Mouse (Mus musculus) kidney, adult 9 months (tissue): ENCODE measurements around the gene Cd160.
A peak's percentile ranks its signal among the peaks of the same experiment; 100 is the strongest.

Source experiments
- DNase-seq: peaks from one replicate; pipeline ENCODE4 v3.0.0; 2022

Cd160 gene

DNA sequence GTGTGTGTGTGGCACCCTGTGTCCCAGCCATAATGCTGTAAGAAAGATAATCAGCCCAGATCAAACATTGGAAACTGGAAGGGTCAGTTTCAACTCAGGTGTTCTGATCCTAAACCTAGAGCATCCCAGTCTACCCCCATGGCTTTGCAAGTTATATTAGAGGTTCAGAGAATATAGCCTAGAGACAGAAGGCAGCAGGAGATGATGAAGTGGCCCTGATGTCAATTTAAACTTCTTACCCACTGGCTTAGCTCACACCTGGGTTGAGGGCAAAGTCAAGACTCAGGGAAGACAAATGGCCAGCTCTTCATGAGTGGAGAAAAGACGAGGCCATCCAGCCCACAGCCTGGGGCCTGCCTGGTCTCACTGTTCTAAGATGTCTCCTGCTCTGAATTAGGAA, at the start of gene Cd160, which contains the start of gene Pdzk1:
Gene Cd160, minus strand, starts transcription at position 368 of the 400 bp plus-strand sequence.
Gene Pdzk1, plus strand, starts transcription at position 301 of the 400 bp plus-strand sequence.
- DNase-seq = no peak

GRCm38 (mm10) chr3:96874808-96875571, 45.8 kb upstream of the Cd160 start:
- peak; percentile 82 for DNase-seq

- no peak for DNase-seq
These were observed 43.4 kb upstream of the Cd160 start for GRCm38 (mm10) chr3:96872501-96872900.

DNA sequence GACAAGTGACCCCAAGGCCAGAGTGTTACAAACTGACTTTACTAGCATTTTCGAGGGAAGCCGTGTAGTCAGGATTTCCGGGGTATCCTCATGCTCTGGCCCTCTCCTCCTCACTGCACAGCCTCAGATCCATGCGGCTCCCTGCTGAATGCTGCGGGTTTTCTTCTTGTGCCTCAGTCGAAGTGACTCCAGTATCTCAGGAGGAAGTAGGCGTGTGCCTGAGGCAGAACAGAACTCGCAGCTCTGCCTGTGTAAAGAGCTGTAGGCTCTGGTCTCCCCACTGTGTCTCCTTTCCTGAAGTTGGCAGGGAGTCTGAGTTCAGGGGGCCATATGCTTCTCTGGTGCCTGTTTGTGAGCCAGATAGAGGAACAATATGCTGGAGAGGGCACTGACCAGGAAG, 41.9 kb upstream of the Cd160 start:
- DNase-seq = no peak

GRCm38 (mm10) chr3:96870270-96870669, 41.1 kb upstream of the Cd160 start:
- no peak for DNase-seq

- DNase-seq = no peak
These were observed 39.9 kb upstream of the Cd160 start for GRCm38 (mm10) chr3:96869091-96869490.

- DNase-seq = no peak
These were observed 39.4 kb upstream of the Cd160 start for GRCm38 (mm10) chr3:96868566-96868965.

DNA sequence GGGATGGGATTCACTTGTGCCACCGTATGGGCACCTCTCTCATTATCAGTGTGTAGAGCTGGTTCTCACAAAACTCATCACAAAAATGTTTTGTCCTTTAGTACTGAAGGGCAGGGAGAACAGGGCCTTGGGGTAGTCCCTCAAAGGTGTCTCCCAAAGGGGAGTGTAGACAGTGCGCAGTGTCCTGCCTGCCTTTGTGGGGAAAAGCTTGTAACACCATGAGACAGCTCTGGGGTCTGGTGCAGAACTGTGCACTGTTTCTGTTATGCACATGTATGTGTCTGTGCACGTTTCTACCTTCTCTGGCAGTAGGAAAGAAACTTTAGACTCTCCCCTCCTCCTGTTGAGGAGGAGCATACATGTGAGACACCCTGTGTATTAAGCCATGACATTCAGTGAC, 38.7 kb upstream of the Cd160 start:
- DNase-seq = no peak

GRCm38 (mm10) chr3:96860498-96860897, 31.3 kb upstream of the Cd160 start:
- DNase-seq = no peak

DNA sequence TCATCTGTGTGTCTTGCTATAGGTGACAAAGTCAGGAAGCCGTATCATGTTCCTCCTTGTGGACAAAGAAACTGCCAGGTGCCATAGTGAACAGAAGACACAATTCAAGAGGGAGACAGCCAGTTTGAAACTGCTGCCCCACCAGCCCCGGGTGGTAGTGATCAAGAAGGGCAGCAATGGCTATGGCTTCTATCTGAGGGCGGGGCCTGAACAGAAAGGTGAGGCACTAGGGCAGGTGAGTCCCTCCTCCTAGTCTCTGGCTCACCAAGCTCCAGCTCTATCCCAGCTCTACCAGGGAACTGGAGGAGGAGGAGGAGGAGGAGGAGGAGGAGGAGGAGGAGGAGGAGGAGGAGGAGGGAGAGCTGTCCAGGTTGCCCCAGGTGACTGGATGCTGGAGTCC, 26.7 kb upstream of the Cd160 start:
- no peak for DNase-seq

DNA sequence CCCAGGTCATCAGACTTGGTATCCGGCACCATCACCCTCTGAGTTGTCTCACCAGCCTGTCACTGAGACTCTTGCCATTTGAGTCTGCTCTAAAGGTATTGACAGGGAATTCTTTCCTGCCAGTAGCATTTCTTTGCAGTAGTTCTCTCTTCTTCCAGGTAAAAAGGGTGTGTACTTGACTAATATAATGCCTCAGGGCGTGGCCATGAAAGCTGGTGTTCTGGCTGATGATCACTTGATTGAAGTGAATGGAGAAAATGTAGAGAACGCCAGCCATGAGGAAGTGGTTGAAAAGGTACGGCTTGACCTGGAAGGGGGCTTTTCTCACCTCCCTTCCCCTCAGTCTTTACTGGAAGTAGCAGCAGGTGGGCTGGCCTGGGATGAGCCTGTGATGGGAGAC, 25.2 kb upstream of the Cd160 start:
- DNase-seq = no peak

DNA sequence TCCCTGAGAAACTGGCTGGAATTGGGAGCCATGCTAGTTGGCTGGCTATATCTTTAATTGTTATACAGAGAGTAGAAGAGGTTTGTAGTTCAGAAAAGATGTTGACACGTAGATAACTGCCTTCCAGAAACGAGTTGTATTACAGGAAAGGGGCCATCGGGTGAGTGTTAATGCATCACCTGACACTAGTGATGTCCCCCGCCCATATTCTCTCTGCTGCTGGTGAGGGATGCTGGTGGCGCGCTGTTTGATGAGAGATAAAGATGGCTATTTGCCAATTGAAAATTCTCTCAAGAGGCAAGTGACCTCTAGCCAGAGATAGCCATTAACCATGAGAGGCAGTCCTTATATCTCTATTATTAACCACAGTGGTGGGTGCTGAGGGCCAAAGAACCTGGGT, 23.4 kb upstream of the Cd160 start:
- DNase-seq = no peak

DNA sequence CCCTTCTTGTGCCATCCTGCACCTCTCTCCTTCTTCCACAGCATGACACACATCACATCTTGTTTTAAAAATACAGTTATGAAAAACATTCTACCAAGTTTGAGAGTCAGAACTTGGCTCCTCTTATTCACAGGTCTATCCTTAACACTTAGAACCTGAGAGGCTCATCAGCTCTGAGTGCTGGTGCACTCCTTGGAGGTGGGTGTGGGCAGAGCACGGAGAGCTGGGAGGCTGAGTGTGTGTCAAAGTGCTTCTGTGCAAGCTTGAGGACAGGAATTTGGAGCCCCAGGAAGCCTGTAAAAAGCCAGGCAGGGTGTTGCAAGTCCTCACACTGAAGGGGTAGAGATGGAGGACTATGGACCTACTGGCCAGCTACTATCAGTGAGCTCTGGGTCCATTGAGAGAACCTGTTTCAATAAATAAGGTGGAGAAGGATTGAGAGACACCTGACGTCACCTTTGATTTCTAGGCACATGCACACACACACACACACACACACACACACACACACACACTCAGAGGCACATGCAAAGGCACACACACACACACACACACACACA, 20.1 kb upstream of the Cd160 start:
- DNase-seq = no peak

DNA sequence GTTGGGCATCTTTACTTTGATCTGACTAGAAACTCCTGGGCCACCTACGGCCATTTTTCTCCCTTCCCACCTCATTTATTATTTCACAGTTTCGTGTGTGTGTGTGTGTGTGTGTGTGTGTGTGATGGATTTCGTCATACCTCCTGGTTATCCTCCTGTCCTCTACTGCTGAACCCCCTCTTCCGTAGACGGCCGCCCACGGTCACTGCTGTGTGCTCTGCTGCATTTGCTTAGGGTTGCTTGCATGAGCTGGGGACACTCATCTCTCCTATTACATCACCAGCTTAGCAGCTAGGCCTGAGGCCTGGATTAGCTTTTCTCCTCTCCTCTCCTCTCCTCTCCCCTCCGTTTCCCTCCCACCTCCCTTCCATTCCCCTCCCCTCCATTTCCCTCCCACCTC, 19.3 kb upstream of the Cd160 start:
- DNase-seq = no peak

DNA sequence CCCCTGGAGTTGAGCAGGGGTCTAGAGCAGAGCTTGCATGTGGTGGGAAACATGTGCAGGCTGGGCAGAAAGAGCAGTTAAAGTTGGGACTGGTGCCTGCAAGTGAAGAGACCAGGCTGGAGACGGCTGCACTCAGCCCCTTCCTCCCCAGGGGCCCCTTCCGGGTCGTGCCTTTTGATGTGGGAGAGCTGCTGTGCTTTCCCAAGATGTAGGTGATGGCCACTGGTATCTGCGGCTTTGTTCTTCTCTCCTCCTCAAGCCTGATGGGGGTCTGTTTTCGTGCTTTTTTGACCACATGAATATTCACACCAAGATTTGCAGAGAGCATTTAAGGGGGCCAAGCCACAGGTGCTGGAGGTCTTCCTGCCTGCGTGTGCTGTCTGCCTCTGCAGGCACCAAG, 18.5 kb upstream of the Cd160 start:
- DNase-seq = no peak

DNA sequence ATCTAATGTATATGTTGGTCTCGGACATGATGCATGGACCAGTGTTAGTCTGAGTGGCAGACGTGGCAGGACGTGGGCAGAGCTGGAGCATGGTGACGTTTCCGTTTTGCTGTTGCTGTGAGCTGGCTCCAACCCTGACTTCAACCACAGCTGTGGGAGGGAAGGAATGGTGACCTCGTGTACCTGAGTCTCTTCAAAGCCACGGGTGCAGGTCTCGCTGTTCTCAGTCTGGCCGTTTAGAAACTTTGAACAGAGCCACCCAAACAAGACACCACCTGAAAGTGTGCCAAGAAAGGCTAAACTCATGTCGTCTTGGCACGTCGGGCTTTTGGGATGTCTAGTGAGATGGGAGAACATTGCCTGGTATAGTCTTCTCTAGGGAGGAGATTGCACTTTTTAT, 17.8 kb upstream of the Cd160 start:
- no peak for DNase-seq

- no peak for DNase-seq
These were observed 16.7 kb upstream of the Cd160 start for GRCm38 (mm10) chr3:96845806-96846205.

GRCm38 (mm10) chr3:96845191-96845590, 16.0 kb upstream of the Cd160 start:
- DNase-seq = no peak

- DNase-seq = peak; percentile 87
These were observed 10.0 kb upstream of the Cd160 start for GRCm38 (mm10) chr3:96838996-96839645.

DNA sequence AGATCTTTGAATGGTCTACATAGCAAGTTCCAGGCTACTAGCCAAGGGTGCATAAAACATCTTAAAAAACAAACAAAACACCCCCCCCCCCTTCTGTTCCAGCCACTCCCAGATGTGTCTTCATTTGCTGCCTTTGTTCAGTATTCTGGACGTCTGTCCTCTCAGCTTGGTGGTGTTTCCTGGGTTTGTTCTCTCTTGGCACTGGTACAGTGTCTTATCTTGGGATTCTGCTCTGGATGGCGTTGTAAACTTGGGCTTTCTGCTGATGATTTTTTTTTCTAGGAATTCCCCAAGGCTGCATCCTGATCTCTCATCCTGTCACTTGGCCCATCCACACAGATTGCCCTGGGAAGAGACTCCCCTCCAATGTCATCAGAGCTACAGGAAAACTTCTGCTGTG, 7.3 kb upstream of the Cd160 start:
- DNase-seq = no peak

- peak; percentile 88 for DNase-seq
These were observed 5.6 kb upstream of the Cd160 start for GRCm38 (mm10) chr3:96834587-96835348.

- DNase-seq = peak; percentile 82
These were observed 3.8 kb upstream of the Cd160 start for GRCm38 (mm10) chr3:96832930-96833329.

DNA sequence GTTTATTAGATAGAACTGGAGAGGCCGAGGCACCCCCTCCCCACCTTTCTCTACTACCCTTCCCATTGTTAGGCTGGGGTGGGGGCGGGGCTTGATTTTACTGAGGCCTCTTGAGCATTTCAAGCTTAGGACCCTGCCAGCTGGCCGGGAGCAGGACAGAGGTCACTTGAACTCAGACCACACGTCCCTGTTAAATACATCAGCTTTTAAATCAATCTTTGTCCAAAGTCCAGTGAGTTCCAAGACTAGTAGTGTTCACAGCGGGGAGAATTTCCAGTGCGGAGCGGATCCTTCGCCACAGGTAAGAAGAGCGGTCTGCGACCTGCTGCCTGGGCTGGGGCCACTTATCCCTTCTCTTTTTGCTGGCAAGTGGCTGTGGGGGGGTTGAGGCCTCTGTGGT, 705 bp upstream of the Cd160 start:
- DNase-seq = peak; percentile 92
